Mouse (Mus musculus): ENCODE data around the gene Krtap1-3. TPM values are rescaled to one million over a fixed set of nuclear protein-coding genes. Genes with fewer than 3 reads are reported as not detected.

The Krtap1-3 gene
- polyA plus RNA-seq, 1 experiment from 2014 or later, result not detected

GRCm38 (mm10) chr11:99550765-99551164 lies 40.4 kb downstream of the Krtap1-3 start, which contains the start of gene Krtap3-3:
Gene Krtap3-3, minus strand, starts transcription at chr11:99550865.
- WGBS, result 60% methylated on average over 4 of the region's 4 CpGs
- Histone ChIP-seq H3K27ac (no peak within 1 kb of the TSS), H3K4me3 (no peak within 1 kb of the TSS), H3K36me3 (no peaks in the 10 kb centered on the region), H3K27me3 (ENCODE audit: low read depth, poor library complexity, severe bottlenecking) (no peaks in the 10 kb centered on the region), H3K9me3 (replicated peaks) (no peaks in the 10 kb centered on the region), H3K4me1 (no peaks in the 10 kb centered on the region)
- DNase-seq (ENCODE audit: low spot score), result no peak

GRCm38 (mm10) chr11:99547892-99548291 lies 43.2 kb downstream of the Krtap1-3 start:
- Histone ChIP-seq H3K4me1 (no peaks in the 10 kb centered on the region), H3K27ac (no peak overlapping the region), H3K36me3 (no peaks in the 10 kb centered on the region), H3K4me3 (no peak overlapping the region), H3K27me3 (ENCODE audit: low read depth, poor library complexity, severe bottlenecking) (no peaks in the 10 kb centered on the region), H3K9me3 (replicated peaks) (no peaks in the 10 kb centered on the region)
- DNase-seq (ENCODE audit: low spot score), result no peak

Other genes with a start within 250 kb of the Krtap1-3 start
- gene Krt27, start 240.2 kb downstream of the Krtap1-3 start, polyA plus RNA-seq (2016; fragmentation: Nextera tagmentation; extraction: Ambion mirVana), result not detected in 2 replicates
- gene Krt28, start 216.4 kb downstream of the Krtap1-3 start, polyA plus RNA-seq (2016; fragmentation: Nextera tagmentation; extraction: Ambion mirVana), result 0.11 and 0.20 TPM in 2 replicates
- gene Krt10, start 202.0 kb downstream of the Krtap1-3 start, polyA plus RNA-seq (2016; fragmentation: Nextera tagmentation; extraction: Ambion mirVana), result 18.7 and 20.5 TPM in 2 replicates
- gene Krt12, start 169.1 kb downstream of the Krtap1-3 start, polyA plus RNA-seq (2016; fragmentation: Nextera tagmentation; extraction: Ambion mirVana), result not detected in 2 replicates
- 0.26 and 0.59 TPM in 2 replicates for gene Krt20, start 153.2 kb downstream of the Krtap1-3 start, polyA plus RNA-seq (2016; fragmentation: Nextera tagmentation; extraction: Ambion mirVana)
- 0.81 and 1.4 TPM in 2 replicates for gene Krt23, start 98.2 kb downstream of the Krtap1-3 start, polyA plus RNA-seq (2016; fragmentation: Nextera tagmentation; extraction: Ambion mirVana)
- 0.16 and 0.20 TPM in 2 replicates for gene Krt39, start 70.0 kb downstream of the Krtap1-3 start, polyA plus RNA-seq (2016; fragmentation: Nextera tagmentation; extraction: Ambion mirVana)
- gene Krt40, start 48.2 kb downstream of the Krtap1-3 start, polyA plus RNA-seq (2016; fragmentation: Nextera tagmentation; extraction: Ambion mirVana), result not detected in 2 replicates
- not detected in 2 replicates for gene Krtap3-3, start 40.5 kb downstream of the Krtap1-3 start, polyA plus RNA-seq (2016; fragmentation: Nextera tagmentation; extraction: Ambion mirVana)
- gene Krtap3-2, start 34.5 kb downstream of the Krtap1-3 start, polyA plus RNA-seq (2016; fragmentation: Nextera tagmentation; extraction: Ambion mirVana), result not detected in 2 replicates
- gene Gm11939, start 31.9 kb downstream of the Krtap1-3 start, polyA plus RNA-seq (2016; fragmentation: Nextera tagmentation; extraction: Ambion mirVana), result not detected in 2 replicates
- not detected in 2 replicates for gene Krtap3-1, start 24.7 kb downstream of the Krtap1-3 start, polyA plus RNA-seq (2016; fragmentation: Nextera tagmentation; extraction: Ambion mirVana)
- not detected in 2 replicates for gene Krtap1-5, start 10.3 kb downstream of the Krtap1-3 start, polyA plus RNA-seq (2016; fragmentation: Nextera tagmentation; extraction: Ambion mirVana)
- not detected in 2 replicates for gene Krtap1-4, start 7.7 kb downstream of the Krtap1-3 start, polyA plus RNA-seq (2016; fragmentation: Nextera tagmentation; extraction: Ambion mirVana)
- not detected in 2 replicates for gene Krtap9-3, start 6.8 kb upstream of the Krtap1-3 start, polyA plus RNA-seq (2016; fragmentation: Nextera tagmentation; extraction: Ambion mirVana)
- gene Gm11938, start 12.0 kb upstream of the Krtap1-3 start, polyA plus RNA-seq (2016; fragmentation: Nextera tagmentation; extraction: Ambion mirVana), result not detected in 2 replicates
- gene Gm11937, start 18.9 kb upstream of the Krtap1-3 start, polyA plus RNA-seq (2016; fragmentation: Nextera tagmentation; extraction: Ambion mirVana), result not detected in 2 replicates
- gene Krtap2-4, start 23.5 kb upstream of the Krtap1-3 start, polyA plus RNA-seq (2016; fragmentation: Nextera tagmentation; extraction: Ambion mirVana), result not detected in 2 replicates
- gene Gm11562, start 29.1 kb upstream of the Krtap1-3 start, polyA plus RNA-seq (2016; fragmentation: Nextera tagmentation; extraction: Ambion mirVana), result not detected in 2 replicates
- gene Krtap4-1, start 36.9 kb upstream of the Krtap1-3 start, polyA plus RNA-seq (2016; fragmentation: Nextera tagmentation; extraction: Ambion mirVana), result not detected in 2 replicates
- gene Krtap4-2, start 43.7 kb upstream of the Krtap1-3 start, polyA plus RNA-seq (2016; fragmentation: Nextera tagmentation; extraction: Ambion mirVana), result not detected in 2 replicates
- not detected in 2 replicates for gene Krtap4-7, start 52.8 kb upstream of the Krtap1-3 start, polyA plus RNA-seq (2016; fragmentation: Nextera tagmentation; extraction: Ambion mirVana)
- gene Gm11555, start 58.9 kb upstream of the Krtap1-3 start, polyA plus RNA-seq (2016; fragmentation: Nextera tagmentation; extraction: Ambion mirVana), result not detected in 2 replicates
- not detected in 2 replicates for gene Gm11563, start 67.6 kb upstream of the Krtap1-3 start, polyA plus RNA-seq (2016; fragmentation: Nextera tagmentation; extraction: Ambion mirVana)
- gene Krtap4-6, start 74.6 kb upstream of the Krtap1-3 start, polyA plus RNA-seq (2016; fragmentation: Nextera tagmentation; extraction: Ambion mirVana), result not detected in 2 replicates
- gene Gm14190, start 99.4 kb upstream of the Krtap1-3 start, polyA plus RNA-seq (2016; fragmentation: Nextera tagmentation; extraction: Ambion mirVana), result not detected in 2 replicates
- not detected in 2 replicates for gene Gm14180, start 143.0 kb upstream of the Krtap1-3 start, polyA plus RNA-seq (2016; fragmentation: Nextera tagmentation; extraction: Ambion mirVana)
- gene Gm11595, start 181.6 kb upstream of the Krtap1-3 start, polyA plus RNA-seq (2016; fragmentation: Nextera tagmentation; extraction: Ambion mirVana), result not detected in 2 replicates
- gene Krtap4-8, start 189.4 kb upstream of the Krtap1-3 start, polyA plus RNA-seq (2016; fragmentation: Nextera tagmentation; extraction: Ambion mirVana), result not detected in 2 replicates
- gene Krtap4-9, start 193.9 kb upstream of the Krtap1-3 start, polyA plus RNA-seq (2016; fragmentation: Nextera tagmentation; extraction: Ambion mirVana), result not detected in 2 replicates
- not detected in 2 replicates for gene Gm11596, start 202.1 kb upstream of the Krtap1-3 start, polyA plus RNA-seq (2016; fragmentation: Nextera tagmentation; extraction: Ambion mirVana)
- not detected in 2 replicates for gene Gm11569, start 207.6 kb upstream of the Krtap1-3 start, polyA plus RNA-seq (2016; fragmentation: Nextera tagmentation; extraction: Ambion mirVana)
- not detected in 2 replicates for gene Gm11554, start 213.1 kb upstream of the Krtap1-3 start, polyA plus RNA-seq (2016; fragmentation: Nextera tagmentation; extraction: Ambion mirVana)
- gene Krtap4-13, start 218.6 kb upstream of the Krtap1-3 start, polyA plus RNA-seq (2016; fragmentation: Nextera tagmentation; extraction: Ambion mirVana), result not detected in 2 replicates
- gene Gm11564, start 224.3 kb upstream of the Krtap1-3 start, polyA plus RNA-seq (2016; fragmentation: Nextera tagmentation; extraction: Ambion mirVana), result not detected in 2 replicates
- not detected in 2 replicates for gene 2300003K06Rik, start 246.7 kb upstream of the Krtap1-3 start, polyA plus RNA-seq (2016; fragmentation: Nextera tagmentation; extraction: Ambion mirVana)